Mouse (Mus musculus): Measurements from ENCODE around the gene Ccdc170. TPM values are rescaled to one million over a fixed set of nuclear protein-coding genes. Genes with fewer than 3 reads are reported as not detected.

Ccdc170 gene
- 0.19 TPM for polyA plus RNA-seq (2017; shearing (Covaris generic))

GRCm38 (mm10) chr10:4482355-4482754 is at the start of gene Ccdc170:
TSS of gene Ccdc170 (plus strand) at chr10:4482502.

GRCm38 (mm10) chr10:4611386-4612155 is 129.3 kb downstream of the Ccdc170 start, which contains the start of gene Esr1:
TSS of gene Esr1 (plus strand) at chr10:4611593.

Other genes starting within 250 kb of the Ccdc170 start
- gene Akap12, start 216.1 kb upstream of the Ccdc170 start, polyA plus RNA-seq (2017; shearing (Covaris generic)): 3.4 TPM
- 53.1 TPM for gene Zbtb2, start 94.4 kb upstream of the Ccdc170 start, polyA plus RNA-seq (2017; shearing (Covaris generic))
- gene Rmnd1, start 50.1 kb upstream of the Ccdc170 start, polyA plus RNA-seq (2017; shearing (Covaris generic)): 55.6 TPM
- gene Armt1, start 50.0 kb upstream of the Ccdc170 start, polyA plus RNA-seq (2017; shearing (Covaris generic)): 12.6 TPM
- gene Esr1, start 129.1 kb downstream of the Ccdc170 start, polyA plus RNA-seq (2017; shearing (Covaris generic)): 1.9 TPM